Mouse (Mus musculus) heart, adult 2 months (tissue): Measurements from ENCODE around the gene Hoxb4. TPM values are rescaled to one million over a fixed set of nuclear protein-coding genes. Genes with fewer than 3 reads are reported as not detected.

Experiments
- DNase-seq, 2 experiments: peaks; one replicate each; pipeline ENCODE4 v3.0.0; 2021
- H3K27ac ChIP-seq: fragments of 200-600 bp; 2 replicates; pipeline ENCODE4 v1.8.1; 2022
- H3K27me3 ChIP-seq: fragments of 200-500 bp; 2 replicates; pipeline ENCODE4 v1.6.1; 2012; ENCODE audit warnings: mild to moderate bottlenecking, low read length, inconsistent platforms, mixed read lengths; ENCODE audit not compliant: control insufficient read depth, insufficient read depth
- H3K36me3 ChIP-seq: fragments of 200-500 bp; 2 replicates; pipeline ENCODE4 v1.6.1; 2012; ENCODE audit warnings: low read length, inconsistent platforms; ENCODE audit not compliant: control insufficient read depth, insufficient read depth
- H3K4me1 ChIP-seq: fragments of 200-500 bp; 2 replicates; pipeline ENCODE4 v1.6.1; 2011; ENCODE audit warnings: low read length; ENCODE audit not compliant: control insufficient read depth, insufficient read depth
- H3K4me3 ChIP-seq: fragments of 200-600 bp; 2 replicates; pipeline ENCODE4 v1.8.1; 2022
- H3K79me2 ChIP-seq: fragments of 200-500 bp; replicated peaks from 2 replicates; pipeline ENCODE4 v1.6.1; 2012; ENCODE audit warnings: mild to moderate bottlenecking, inconsistent platforms, low read length, moderate library complexity, mixed read lengths; ENCODE audit not compliant: control insufficient read depth, insufficient read depth
- H3K9ac ChIP-seq: fragments of 200-500 bp; 2 replicates; pipeline ENCODE4 v1.6.1; 2012; ENCODE audit warnings: low read depth, mild to moderate bottlenecking, control low read depth, inconsistent platforms, low read length, mixed read lengths
- CTCF ChIP-seq: fragments of 200-600 bp; IDR thresholded peaks from 2 replicates; pipeline ENCODE4 v1.8.1; 2022; ENCODE audit warnings: antibody characterized with exemption, mild to moderate bottlenecking, moderate library complexity
- EP300 ChIP-seq: fragments of 200-500 bp; IDR thresholded peaks from 2 replicates; pipeline ENCODE4 v1.6.1; 2011; ENCODE audit warnings: low read depth, low read length, control low read depth; ENCODE audit not compliant: insufficient read depth
- POLR2A ChIP-seq: fragments of 200-500 bp; IDR thresholded peaks from 2 replicates; pipeline ENCODE4 v1.6.1; 2011; ENCODE audit warnings: mild to moderate bottlenecking, low read depth, low read length, control low read depth; ENCODE audit not compliant: insufficient read depth
- WGBS: fragments of 180-500 bp; shearing (Covaris S2); methylation state at CpG from one replicate; pipeline ENCODE4 v1.1.7; 2018; 5-methylcytosine and 5-hydroxymethylcytosine counted together
- intact Hi-C: fragments of 180-260 bp; cut with DNase I; formaldehyde crosslinking; loops from one replicate; pipeline ENCODE4 v1.15.1; 2025
- polyA plus RNA-seq: library from polyadenylated mRNA; depleted of rRNA; stranded (reverse); fragments of >200 nt; gene quantifications from 2 replicates; pipeline ENCODE4 v1.2.3, GENCODE M21; 2012
- total RNA-seq, 2 experiments: library from RNA; stranded (reverse); gene quantifications; 2 replicates each; pipeline ENCODE4 v1.2.3; 2021

Gene Hoxb4
- total and polyA plus RNA-seq, 3 experiments: 0.63 to 1.1 (median 0.75) TPM

- Histone ChIP-seq H3K4me1 (no peaks in the 10 kb centered on the region), H3K4me3 (no peak overlapping the region), H3K36me3 (no peaks in the 10 kb centered on the region), H3K9ac (no peak overlapping the region), H3K27ac (no peak overlapping the region), H3K27me3 (peaks cover 9% of the 10 kb centered on the region), H3K79me2 (no peaks in the 10 kb centered on the region)
- DNase-seq: no peak
- intact Hi-C loops: no loop called here
- TF ChIP-seq EP300 (no peak), CTCF (no peak), POLR2A (no peak)
- 17% methylated on average over 12 of the region's 12 CpGs for WGBS
Measured at GRCm38 (mm10) chr11:96326705-96327104, 8.6 kb downstream of the Hoxb4 start.

- no peak for TF ChIP-seq EP300
- TF ChIP-seq CTCF: no peak
- no peak for TF ChIP-seq POLR2A
- H3K27me3 ChIP-seq: peaks cover 9% of the 10 kb centered on the region
- H3K4me3 ChIP-seq: no peak overlapping the region
- no peaks in the 10 kb centered on the region for H3K36me3 ChIP-seq
- no peaks in the 10 kb centered on the region for H3K4me1 ChIP-seq
- H3K79me2 ChIP-seq: no peaks in the 10 kb centered on the region
- intact Hi-C loops: no loop called here
- no peak for DNase-seq
- WGBS: 18% methylated on average over 7 of the region's 7 CpGs
- no peak overlapping the region for H3K9ac ChIP-seq
- H3K27ac ChIP-seq: no peak overlapping the region
Measured at GRCm38 (mm10) chr11:96327122-96327521, 9.1 kb downstream of the Hoxb4 start.

- TF ChIP-seq CTCF (no peak), POLR2A (no peak), EP300 (no peak)
- WGBS: 19% methylated on average over 5 of the region's 5 CpGs
- H3K9ac ChIP-seq: no peak overlapping the region
- H3K27me3 ChIP-seq: peaks cover 12% of the 10 kb centered on the region
- no peak overlapping the region for H3K27ac ChIP-seq
- no peak overlapping the region for H3K4me3 ChIP-seq
- H3K4me1 ChIP-seq: no peaks in the 10 kb centered on the region
- no peaks in the 10 kb centered on the region for H3K79me2 ChIP-seq
- intact Hi-C loops: no loop called here
- DNase-seq: no peak
- no peaks in the 10 kb centered on the region for H3K36me3 ChIP-seq
Measured at GRCm38 (mm10) chr11:96327750-96328149, 9.7 kb downstream of the Hoxb4 start.

- Histone ChIP-seq H3K9ac (no peak overlapping the region), H3K4me1 (no peaks in the 10 kb centered on the region), H3K36me3 (no peaks in the 10 kb centered on the region), H3K4me3 (no peak overlapping the region), H3K27me3 (peaks cover 19% of the 10 kb centered on the region), H3K79me2 (no peaks in the 10 kb centered on the region), H3K27ac (no peak overlapping the region)
- no peak for DNase-seq
- TF ChIP-seq EP300 (no peak), POLR2A (no peak), CTCF (no peak)
- 22% methylated on average over 8 of the region's 8 CpGs for WGBS
- intact Hi-C loops: no loop called here
Measured at GRCm38 (mm10) chr11:96328605-96329004, 10.5 kb downstream of the Hoxb4 start.

GRCm38 (mm10) chr11:96332105-96332504, 14.0 kb downstream of the Hoxb4 start:
- H3K27ac ChIP-seq: no peak overlapping the region
- 7% methylated on average over 8 of the region's 8 CpGs for WGBS
- no peak for DNase-seq
- intact Hi-C loops: no loop called here
- TF ChIP-seq POLR2A (no peak), EP300 (no peak), CTCF (no peak)
- no peaks in the 10 kb centered on the region for H3K36me3 ChIP-seq
- no peak overlapping the region for H3K9ac ChIP-seq
- H3K79me2 ChIP-seq: no peaks in the 10 kb centered on the region
- H3K27me3 ChIP-seq: peaks cover 15% of the 10 kb centered on the region
- H3K4me3 ChIP-seq: no peak overlapping the region
- H3K4me1 ChIP-seq: no peaks in the 10 kb centered on the region

GRCm38 (mm10) chr11:96332618-96333032, 14.6 kb downstream of the Hoxb4 start:
- DNase-seq: no peak
- 8% methylated on average over 35 of the region's 35 CpGs for WGBS
- TF ChIP-seq POLR2A: no peak
- no peak for TF ChIP-seq CTCF
- no peak for TF ChIP-seq EP300
- intact Hi-C loops: no loop called here
- Histone ChIP-seq H3K36me3 (no peaks in the 10 kb centered on the region), H3K4me3 (no peak overlapping the region), H3K9ac (0 out of 2 replicates have a peak overlapping the region, but pooled peaks have one; percentile 43), H3K79me2 (no peaks in the 10 kb centered on the region), H3K27me3 (peaks cover 14% of the 10 kb centered on the region), H3K27ac (no peak overlapping the region), H3K4me1 (no peaks in the 10 kb centered on the region)
